Mouse (Mus musculus) c-Kit-positive CD71-positive TER-119-negative erythroid progenitor cells, embryonic 14.5 days (primary cell): ENCODE data around the gene Gm4498.
"Not testable (repeated sequence)": the region's sequence is repeated elsewhere in the genome, so short reads cannot be mapped to it uniquely, and the experiment has no call there.

Experiments used
- DNase-seq: peaks from one replicate; pipeline ENCODE4 v3.0.0-alpha.2; 2013; ENCODE audit warnings: low read depth

The Gm4498 gene

DNA sequence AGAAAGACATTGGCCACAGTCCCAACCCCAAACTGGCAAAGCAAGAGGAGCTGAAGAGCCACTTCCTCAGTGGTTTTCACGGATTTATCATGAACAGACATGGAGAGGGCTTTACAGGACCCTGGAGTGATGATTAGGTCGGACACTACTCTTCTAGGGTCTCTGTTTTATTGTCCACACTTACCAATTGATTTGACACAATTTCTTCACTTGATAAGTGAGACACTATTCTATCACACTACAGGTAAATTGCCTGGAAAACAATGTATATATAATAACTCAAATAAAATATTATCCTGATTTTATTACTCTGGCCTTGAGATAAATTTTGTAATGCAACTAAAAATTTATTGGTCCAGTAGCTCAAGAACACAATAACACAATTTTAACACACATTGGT, at the start of gene Gm4498:
TSS of gene Gm4498 (minus strand) at position 101 of the 400 bp plus-strand sequence.
- not testable (repeated sequence) for DNase-seq

DNA sequence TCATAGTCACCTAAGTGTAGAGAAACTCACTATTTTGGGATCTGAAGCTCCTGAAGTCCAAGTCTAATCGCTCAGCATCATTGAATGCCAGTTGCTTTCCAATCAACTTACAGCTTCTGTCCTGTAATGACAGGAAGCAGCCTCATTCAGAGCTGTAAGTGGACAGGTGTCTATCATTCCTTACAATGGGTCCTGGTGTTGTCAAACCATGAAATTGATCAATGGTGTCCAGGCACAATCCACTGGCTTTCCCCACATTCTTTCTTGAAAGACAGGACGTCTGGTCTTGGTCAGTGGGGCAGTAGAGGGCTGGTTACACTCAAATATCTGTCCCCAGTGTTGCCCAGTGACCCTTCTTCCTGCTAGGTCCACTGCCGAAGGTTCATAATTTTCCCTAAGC, 29.1 kb upstream of the Gm4498 start, which contains the start of gene Gm5890:
TSS of gene Gm5890 (minus strand) at position 101 of the 400 bp plus-strand sequence.
- not testable (repeated sequence) for DNase-seq

DNA sequence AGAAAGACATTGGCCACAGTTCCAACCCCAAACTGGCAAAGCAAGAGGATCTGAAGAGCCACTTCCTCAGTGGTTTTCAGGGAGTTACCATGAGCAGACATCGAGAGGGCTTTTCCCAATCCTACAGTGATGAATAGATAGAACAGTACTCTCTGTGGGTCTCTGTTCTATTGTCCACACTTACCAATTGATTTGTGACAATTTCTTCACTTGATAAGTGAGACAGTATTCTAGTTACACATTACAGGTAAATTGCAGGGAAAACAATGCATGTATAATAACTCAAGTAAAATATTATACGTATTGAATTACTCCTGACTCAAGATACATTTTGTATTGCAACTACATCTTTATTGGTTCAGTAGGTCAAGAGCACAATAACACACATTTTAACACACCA, 28.1 kb downstream of the Gm4498 start, which contains the start of gene Gm6164:
TSS of gene Gm6164 (minus strand) at position 101 of the 400 bp plus-strand sequence.
- DNase-seq = not testable (repeated sequence)

DNA sequence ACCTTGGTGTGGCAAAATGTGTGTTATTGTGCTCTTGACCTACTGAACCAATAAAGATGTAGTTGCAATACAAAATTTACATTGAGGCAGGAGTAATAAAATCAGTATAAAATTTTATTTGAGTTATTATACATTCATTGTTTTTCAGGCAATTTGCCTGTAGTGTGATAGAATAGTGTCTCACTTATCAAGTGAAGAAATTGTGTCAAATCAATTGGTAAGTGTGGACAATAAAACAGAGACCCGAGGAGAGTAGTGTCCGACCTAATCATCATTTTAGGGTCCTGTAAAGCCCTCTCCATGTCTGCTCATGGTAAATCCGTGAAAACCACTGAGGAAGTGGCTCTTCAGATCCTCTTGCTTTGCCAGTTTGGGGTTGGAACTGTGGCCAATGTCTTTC, 40.2 kb downstream of the Gm4498 start, which contains the start of gene Vmn1r95:
TSS of gene Vmn1r95 (plus strand) at position 301 of the 400 bp plus-strand sequence.
- not testable (repeated sequence) for DNase-seq
